Mouse (Mus musculus): Measurements from ENCODE around the gene Lrrc72. TPM values are rescaled to one million over a fixed set of nuclear protein-coding genes. Genes with fewer than 3 reads are reported as not detected.
"Not testable (repeated sequence)": the region's sequence is repeated elsewhere in the genome, so short reads cannot be mapped to it uniquely, and the experiment has no call there.

The Lrrc72 gene
- total RNA-seq (2021), result not detected in 2 replicates
- long read RNA-seq, experiment 1, result 0 reads
- long read RNA-seq, experiment 2, result 0 reads

GRCm38 (mm10) chr12:36253298-36253697 lies at the start of gene Lrrc72:
Lrrc72 (minus strand) TSS chr12:36253398.
- DNase-seq, result no peak

GRCm38 (mm10) chr12:36302326-36302725 lies 49.1 kb upstream of the Lrrc72 start:
- no peak for DNase-seq

- DNase-seq, result no peak
Observed at GRCm38 (mm10) chr12:36291346-36291745, 38.1 kb upstream of the Lrrc72 start.

GRCm38 (mm10) chr12:36290465-36290864 lies 37.3 kb upstream of the Lrrc72 start:
- no peak for DNase-seq

GRCm38 (mm10) chr12:36289634-36290033 lies 36.4 kb upstream of the Lrrc72 start:
- no peak for DNase-seq

- DNase-seq, result no peak
Observed at GRCm38 (mm10) chr12:36274823-36275222, 21.6 kb upstream of the Lrrc72 start.

GRCm38 (mm10) chr12:36267670-36268246 lies 14.6 kb upstream of the Lrrc72 start:
- no peak for DNase-seq

GRCm38 (mm10) chr12:36262116-36262721 lies 9.0 kb upstream of the Lrrc72 start:
- no peak for DNase-seq

GRCm38 (mm10) chr12:36255413-36255812 lies 2.2 kb upstream of the Lrrc72 start:
- DNase-seq, result no peak

- no peak for DNase-seq
Observed at GRCm38 (mm10) chr12:36241171-36241570, 12.0 kb downstream of the Lrrc72 start.

GRCm38 (mm10) chr12:36231386-36231785 lies 21.8 kb downstream of the Lrrc72 start:
- no peak for DNase-seq

GRCm38 (mm10) chr12:36224392-36224791 lies 28.8 kb downstream of the Lrrc72 start:
- no peak for DNase-seq

- no peak for DNase-seq
Observed at GRCm38 (mm10) chr12:36216905-36217304, 36.3 kb downstream of the Lrrc72 start.

GRCm38 (mm10) chr12:36216230-36216629 lies 37.0 kb downstream of the Lrrc72 start:
- DNase-seq, result no peak

GRCm38 (mm10) chr12:36215149-36215480 lies 38.1 kb downstream of the Lrrc72 start:
- DNase-seq, result peak; percentile 55

GRCm38 (mm10) chr12:36214389-36215148 lies 38.6 kb downstream of the Lrrc72 start:
- no peak for DNase-seq

GRCm38 (mm10) chr12:36210096-36210495 lies 43.1 kb downstream of the Lrrc72 start:
- DNase-seq, result peak; percentile 16

GRCm38 (mm10) chr12:36208456-36208855 lies 44.7 kb downstream of the Lrrc72 start:
- DNase-seq, result no peak

- no peak for DNase-seq
Observed at GRCm38 (mm10) chr12:36207800-36208148, 45.4 kb downstream of the Lrrc72 start.

- DNase-seq, result peak; percentile 81
Observed at GRCm38 (mm10) chr12:36207072-36207799, 46.0 kb downstream of the Lrrc72 start.

GRCm38 (mm10) chr12:36205579-36206119 lies 47.5 kb downstream of the Lrrc72 start:
- DNase-seq, result not testable (repeated sequence)

- no peak for DNase-seq
Observed at GRCm38 (mm10) chr12:36194976-36195375, 58.2 kb downstream of the Lrrc72 start.

GRCm38 (mm10) chr12:36190343-36190742 lies 62.9 kb downstream of the Lrrc72 start:
- DNase-seq, result no peak
